Mouse (Mus musculus): ENCODE results near the gene Gpr176.

DNA sequence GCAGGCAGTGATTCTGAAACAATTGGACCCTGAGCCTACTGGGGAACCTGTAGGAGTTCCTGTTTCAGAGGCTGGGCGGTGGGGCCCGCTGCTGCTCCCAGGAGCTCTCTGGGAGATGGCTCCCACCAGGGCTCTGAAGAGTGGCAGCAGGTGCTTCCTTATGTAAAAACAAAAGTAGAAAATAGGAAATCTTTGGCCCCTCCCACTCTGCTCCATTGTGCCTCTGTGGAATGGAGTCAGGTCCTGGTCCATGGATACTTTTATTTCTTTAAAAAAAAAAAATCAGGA lies 109.4 kb downstream of the Gpr176 start:
- no peak for TF ChIP-seq GATA1 (IDR thresholded peaks at IDR 0.05; ENCODE audit: borderline replicate concordance, low read length)
- TF ChIP-seq CTCF (IDR thresholded peaks at IDR 0.05; ENCODE audit: low read depth, low read length): no peak
